In the genomic region with DNA sequence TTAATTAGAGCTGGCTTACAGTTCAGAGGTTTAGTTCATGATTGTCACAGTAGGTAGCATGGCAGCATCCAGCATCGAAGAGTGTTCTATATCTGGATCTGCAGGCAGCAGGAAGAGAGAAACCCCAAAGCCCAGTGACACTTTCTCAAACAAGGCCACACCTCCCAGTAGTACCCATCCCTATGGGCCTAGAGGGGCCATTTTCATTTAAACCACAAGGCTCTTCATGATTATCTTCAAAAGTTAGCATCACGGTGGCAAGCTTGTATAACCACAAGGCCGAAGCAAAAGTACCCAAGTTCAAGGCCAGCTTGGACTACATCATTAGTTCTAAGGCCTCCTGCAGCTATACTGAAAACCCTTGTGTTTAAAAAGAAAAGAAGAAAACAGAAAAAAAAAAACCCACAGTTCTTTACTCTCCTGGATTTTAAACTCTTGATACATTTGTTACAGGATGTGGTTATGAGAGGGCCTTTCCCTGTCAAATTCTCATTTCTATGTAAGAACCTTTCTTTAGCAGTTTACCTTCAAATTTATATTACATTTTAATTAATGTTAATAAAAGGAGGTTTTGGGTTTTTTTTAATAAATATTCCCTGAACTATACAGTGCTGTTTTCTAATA, we compare ENCODE assay signal across 17 mouse cellular contexts.
DNase-seq lines count a peak whose midpoint lies in the region; ATAC-seq and TF ChIP-seq lines count a peak whose summit lies in the region.
"Had no signal": no experiment of that assay in that cellular context is flagged by ENCODE, and none has a peak within 500 bp of the region (broad histone marks: within the 10 kb centered on the region; RNA-seq: fewer than 3 reads in every experiment).

No protein-coding gene starts in this region.

- no peak overlapping the region; a peak in 1 of 4 replicates for H3K4me3 ChIP-seq in MEL (ENCODE audit: control insufficient read depth in 1 of 2, insufficient read depth in 1 of 2, low read depth in 2 of 2, low read length in 2 of 2)
- H3K4me3 ChIP-seq in stomach, embryonic 15.5 days (replicated peaks), result no peak overlapping the region
- H3K4me3 ChIP-seq: forebrain, embryonic 10.5 days; heart, adult 2 months; hindbrain, embryonic 10.5 days; midbrain, embryonic 13.5 days had no signal

- no peak for TF ChIP-seq POLR2A in MEL (IDR thresholded peaks at IDR 0.05; ENCODE audit: control insufficient read depth in 1 of 2, insufficient read depth in 1 of 2, low read depth in 1 of 2, low read length in 2 of 2, poor library complexity in 1 of 2)

- no peaks in the 10 kb centered on the region for H3K9me3 ChIP-seq in MEL (replicated peaks; ENCODE audit: insufficient read depth, low read length)
- no peaks in the 10 kb centered on the region for H3K9me3 ChIP-seq in stomach, embryonic 15.5 days
- H3K9me3 ChIP-seq: forebrain, embryonic 10.5 days; hindbrain, embryonic 10.5 days; midbrain, embryonic 13.5 days had no signal

- no peak for TF ChIP-seq EP300 in MEL (IDR thresholded peaks at IDR 0.05; ENCODE audit: low read depth in 1 of 2, low read length in 2 of 2)

- no peak overlapping the region for H3K9ac ChIP-seq in MEL (ENCODE audit: control insufficient read depth, low read depth, low read length, poor library complexity, severe bottlenecking)
- no peak overlapping the region for H3K9ac ChIP-seq in stomach, embryonic 15.5 days
- H3K9ac ChIP-seq: midbrain, embryonic 13.5 days had no signal

- no peaks in the 10 kb centered on the region; the same call in 1 of the 2 replicates for H3K79me2 ChIP-seq in MEL (ENCODE audit: control insufficient read depth, insufficient read depth, low read length, poor library complexity)

- peaks cover 3 to 25% of the 10 kb centered on the region in 2 experiments; a peak in 3 of 4 replicates for H3K36me3 ChIP-seq in MEL (ENCODE audit: control insufficient read depth in 1 of 2, insufficient read depth in 2 of 2, low read length in 2 of 2)
- no peaks in the 10 kb centered on the region; the same call in 1 of the 2 replicates for H3K36me3 ChIP-seq in stomach, embryonic 15.5 days

- 89% methylated on average over 3 of the region's 3 CpGs for WGBS in stomach, embryonic 15.5 days

- no peak overlapping the region for H3K4me2 ChIP-seq in stomach, embryonic 15.5 days
- H3K4me2 ChIP-seq: midbrain, embryonic 13.5 days had no signal

- no peak for TF ChIP-seq CTCF in MEL (IDR thresholded peaks at IDR 0.05 in 2 of 3, conservative IDR thresholded peaks at IDR 0.05 in 1 of 3; ENCODE audit: control insufficient read depth in 1 of 3, insufficient read depth in 1 of 3, low read depth in 2 of 3, low read length in 3 of 3, poor library complexity in 1 of 3, severe bottlenecking in 1 of 3)

- peak; percentile 81 for ATAC-seq in inflammation-experienced regulatory T-cells, adult 6 months
- ATAC-seq in stomach, embryonic 15.5 days (ENCODE audit: insufficient read depth, low FRiP score, low read depth), result no peak
- ATAC-seq: midbrain, embryonic 13.5 days; Patski had no signal

- peaks cover 23 to 28% of the 10 kb centered on the region in 2 experiments for H3K4me1 ChIP-seq in MEL (ENCODE audit: control insufficient read depth in 1 of 2, insufficient read depth in 2 of 2, low read length in 2 of 2)
- no peaks in the 10 kb centered on the region for H3K4me1 ChIP-seq in stomach, embryonic 15.5 days
- H3K4me1 ChIP-seq: forebrain, embryonic 10.5 days; hindbrain, embryonic 10.5 days; midbrain, embryonic 13.5 days had no signal

- TF ChIP-seq RAD21 in MEL (IDR thresholded peaks at IDR 0.05; ENCODE audit: low read depth, low read length), result no peak

- DNase-seq in thymus, postnatal 0 days (ENCODE audit: low spot score), result peak; percentile 27
- no peak for DNase-seq in thymus, postnatal 10 days (ENCODE audit: low spot score in 2 of 2)
- DNase-seq in MEL (ENCODE audit: low read depth, low spot score), result peak; percentile 40
- no peak for DNase-seq in layer of hippocampus, adult 8-10 months (ENCODE audit: low spot score in 2 of 2)
- DNase-seq in kidney, adult 9 months, result no peak
- DNase-seq: adrenal gland, postnatal 36 days; cerebellum, adult 9-10 months; heart, adult 2 months; kidney, postnatal 4 days; retina, postnatal 1 day had no signal

- H3K27ac ChIP-seq in MEL (ENCODE audit: control insufficient read depth, low read depth, low read length), result peak overlapping the region; percentile 88
- 0 out of 2 replicates have a peak overlapping the region, but pooled peaks have one; percentile 21 for H3K27ac ChIP-seq in stomach, embryonic 15.5 days
- H3K27ac ChIP-seq: forebrain, embryonic 10.5 days; heart, adult 2 months; hindbrain, embryonic 10.5 days; macrophage; midbrain, embryonic 13.5 days had no signal

- no peaks in the 10 kb centered on the region for H3K27me3 ChIP-seq in MEL (ENCODE audit: control insufficient read depth in 1 of 2, insufficient read depth in 2 of 2, low read length in 2 of 2)
- H3K27me3 ChIP-seq in stomach, embryonic 15.5 days (replicated peaks), result no peaks in the 10 kb centered on the region
- H3K27me3 ChIP-seq: midbrain, embryonic 13.5 days; Patski had no signal

TF ChIP-seq in MEL, 35 proteins besides CTCF, POLR2A, EP300 and RAD21:
- TF ChIP-seq ETS1 (IDR thresholded peaks at IDR 0.05; ENCODE audit: low read depth, low read length) (0 out of 2 replicates have a peak, but pooled peaks have one; percentile 3), UBTF (IDR thresholded peaks at IDR 0.05; ENCODE audit: borderline replicate concordance, insufficient read depth, low read depth, low read length) (no peak)

Comparison
In these comparisons a context has a peak if more than half of its experiments do, and no peak if none do; other contexts are left out.
1. DNase-seq: peak in thymus, postnatal 0 days (single experiment) and MEL (single experiment); none in thymus, postnatal 10 days (0 of 2), layer of hippocampus, adult 8-10 months (0 of 2) and kidney, adult 9 months (single experiment).